Mouse (Mus musculus) liver, postnatal 0 days (tissue): ENCODE data around the gene Zgpat.

Experiments used
- CTCF ChIP-seq: sonication (generic); IDR thresholded peaks from 2 replicates; pipeline ENCODE4 v1.5.1; 2016; ENCODE audit warnings: antibody characterized with exemption, low read depth
- EP300 ChIP-seq: IDR thresholded peaks from 2 replicates; pipeline ENCODE4 v1.6.1; 2016; ENCODE audit warnings: antibody characterized with exemption, low read depth, mild to moderate bottlenecking

DNA sequence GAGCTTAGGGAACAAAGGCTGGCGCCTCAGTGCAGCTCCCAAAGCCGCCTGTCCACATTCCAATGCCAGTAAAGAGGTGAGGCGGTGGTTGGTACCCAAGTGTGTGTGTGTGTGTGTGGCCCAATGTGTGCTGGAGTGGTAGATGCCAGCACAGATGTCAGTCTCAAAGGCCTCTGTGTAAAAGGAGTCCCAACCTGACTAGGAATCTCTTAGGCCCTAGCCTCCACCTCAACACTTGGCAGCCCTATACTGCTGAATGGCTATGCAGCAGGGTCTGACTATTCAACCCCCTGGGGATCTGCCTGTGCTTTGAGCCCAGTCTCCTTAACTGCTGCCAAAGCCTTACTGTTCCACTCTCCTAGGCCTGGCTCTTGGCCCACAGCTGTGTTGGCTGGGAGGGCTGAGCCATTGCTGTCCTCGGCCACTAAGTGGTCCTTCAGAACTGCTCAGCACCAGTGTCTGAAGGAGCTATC lies 20.2 kb downstream of the Zgpat start:
- TF ChIP-seq CTCF, result no peak
- TF ChIP-seq EP300, result no peak
